Mouse (Mus musculus) right cerebral cortex, postnatal 14 days (tissue): ENCODE measurements at regions not wholly inside any gene's neighbourhood (a gene's known extent, or its start where the extent isn't known, plus 50 kb on each side); places are given as distances from the start of the nearest gene placed in this dataset.
"Not testable (repeated sequence)": the region's sequence is repeated elsewhere in the genome, so short reads cannot be mapped to it uniquely, and the experiment has no call there.

Experiments used
- DNase-seq: peaks from one replicate; pipeline ENCODE4 v3.0.0; 2022

DNA sequence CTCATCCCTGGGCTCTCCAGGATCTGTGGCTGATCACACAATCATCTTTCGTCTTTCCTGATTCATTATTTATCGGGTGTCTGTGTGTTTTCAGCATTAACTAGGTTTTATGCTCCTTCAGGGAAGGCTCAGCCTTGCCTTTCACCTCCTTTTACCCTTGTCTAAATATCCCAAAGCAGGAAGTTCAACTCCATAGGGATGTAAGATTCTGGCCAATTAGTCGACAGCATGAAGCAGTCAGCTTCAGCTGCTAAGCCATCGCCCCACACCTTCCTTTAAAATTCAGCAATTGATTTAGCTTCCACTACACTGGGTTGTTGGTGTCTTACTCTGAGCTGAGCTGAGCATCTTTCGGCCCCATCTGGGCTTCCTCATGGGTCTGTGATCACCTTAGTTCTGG is 230.9 kb upstream of the Dpp6 start:
- DNase-seq, result no peak

DNA sequence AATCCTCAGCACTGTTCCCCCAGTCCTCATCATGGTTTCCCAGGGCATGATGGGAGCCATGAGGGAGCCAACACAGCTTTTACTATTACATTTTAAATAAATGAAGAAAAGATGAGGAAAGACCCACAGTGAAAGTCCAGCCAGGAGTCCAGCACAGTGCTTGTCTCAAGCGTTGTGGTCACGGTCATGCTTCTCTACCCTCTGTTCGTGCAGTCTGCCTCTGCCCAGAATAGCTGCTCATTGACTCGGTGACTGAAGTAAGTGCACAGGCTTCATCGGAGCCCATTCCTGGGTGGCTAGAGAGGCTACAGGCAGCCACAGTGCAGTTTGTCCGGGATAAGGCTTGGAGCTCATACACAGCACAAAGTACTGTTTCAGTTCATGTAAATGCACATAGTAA is 226.1 kb upstream of the Dpp6 start:
- no peak for DNase-seq

DNA sequence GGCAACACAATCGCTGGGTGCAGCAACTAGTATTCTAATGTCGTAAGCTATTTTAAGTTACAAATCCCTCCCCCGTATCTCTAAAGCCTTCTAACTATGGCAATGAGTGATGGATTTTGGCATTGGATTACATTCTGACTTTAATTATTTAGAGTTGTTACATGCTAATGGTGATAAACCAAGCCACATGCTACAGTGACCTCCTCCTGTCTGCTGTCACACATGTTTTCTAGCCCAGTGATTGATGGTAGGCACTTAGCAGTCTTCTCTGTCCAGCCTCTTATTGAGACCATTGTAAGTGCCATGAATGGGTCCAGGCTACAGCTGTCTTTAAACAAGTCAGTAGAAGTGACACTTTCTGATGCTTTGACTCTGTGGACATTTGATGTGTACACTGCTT is 224.7 kb upstream of the Dpp6 start:
- no peak for DNase-seq

DNA sequence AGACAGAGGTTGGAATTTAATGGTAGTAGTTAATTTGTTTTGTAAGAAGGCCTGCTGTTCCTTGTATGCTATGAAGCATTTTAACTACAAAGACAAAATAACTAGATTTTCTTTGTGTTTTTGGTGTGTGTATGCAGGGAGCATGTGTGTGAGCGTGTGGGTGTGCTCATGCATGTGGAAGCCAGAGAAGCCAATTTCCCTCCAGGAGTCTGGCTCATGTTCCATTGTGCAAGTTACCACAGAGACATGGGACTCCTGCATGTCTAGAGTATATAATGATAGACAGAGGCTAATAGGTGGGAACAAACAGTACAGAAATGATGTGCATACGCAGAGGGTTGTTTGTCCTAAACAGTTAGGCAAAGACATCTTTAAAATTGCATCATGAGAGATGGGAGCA is 219.0 kb upstream of the Dpp6 start:
- DNase-seq, result no peak

DNA sequence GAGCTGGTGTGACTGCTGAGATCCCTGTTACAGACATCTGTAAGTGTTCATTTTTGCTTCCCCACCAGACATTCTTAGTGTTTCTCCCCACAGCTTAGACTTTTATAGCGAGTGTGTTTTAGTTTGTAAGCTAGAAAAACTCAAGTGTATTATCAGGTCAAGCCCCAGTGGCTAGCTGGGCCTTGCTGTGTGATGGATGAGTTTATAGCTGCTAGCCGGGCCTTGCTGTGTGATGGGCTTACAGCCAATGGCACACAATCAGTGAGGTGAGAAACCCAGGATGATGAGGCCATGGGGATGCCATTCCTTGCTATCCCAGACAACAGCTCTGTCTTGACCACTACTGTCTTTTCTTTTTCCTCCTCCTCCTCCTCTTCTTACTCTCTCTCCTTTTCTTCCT is 197.7 kb upstream of the Dpp6 start:
- no peak for DNase-seq

DNA sequence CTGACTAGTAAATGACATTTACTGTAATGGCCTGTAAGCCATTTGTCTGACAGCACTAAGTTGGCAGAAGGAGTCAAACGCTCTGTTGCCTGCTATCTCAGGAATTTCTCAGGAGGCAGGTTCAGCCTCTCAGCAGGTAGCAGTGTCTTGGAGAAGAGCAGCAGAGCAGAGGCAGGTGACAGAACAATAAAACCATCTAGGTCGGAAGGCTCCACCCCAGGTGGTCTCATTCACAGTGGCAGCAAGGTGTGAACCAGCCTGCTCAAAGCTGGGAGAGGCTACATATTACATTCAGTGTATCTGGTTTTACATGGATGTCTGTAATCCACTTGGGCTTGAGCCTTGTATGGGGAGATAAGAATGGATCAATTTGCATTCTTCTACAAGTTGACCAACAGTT is 194.9 kb upstream of the Dpp6 start:
- no peak for DNase-seq

DNA sequence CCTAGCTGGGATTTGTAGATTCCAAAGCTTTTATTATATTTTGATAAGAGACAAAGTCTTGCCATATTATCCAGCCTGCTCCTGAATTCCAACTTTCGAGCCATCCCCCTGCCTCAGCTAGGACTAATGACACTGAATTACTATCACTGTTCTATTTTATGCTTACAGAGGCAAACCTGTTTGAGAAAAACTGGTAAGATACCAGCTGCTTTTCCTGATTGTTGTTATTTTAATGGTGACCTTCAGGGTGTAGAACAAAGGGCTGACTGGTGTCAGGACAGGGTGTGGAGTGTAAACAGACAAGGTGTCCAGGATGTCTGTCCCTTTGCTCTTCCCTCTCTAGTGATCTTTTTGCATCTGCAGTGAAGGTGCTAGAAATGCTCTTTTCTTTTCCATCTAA is 145.5 kb upstream of the Dpp6 start:
- no peak for DNase-seq

DNA sequence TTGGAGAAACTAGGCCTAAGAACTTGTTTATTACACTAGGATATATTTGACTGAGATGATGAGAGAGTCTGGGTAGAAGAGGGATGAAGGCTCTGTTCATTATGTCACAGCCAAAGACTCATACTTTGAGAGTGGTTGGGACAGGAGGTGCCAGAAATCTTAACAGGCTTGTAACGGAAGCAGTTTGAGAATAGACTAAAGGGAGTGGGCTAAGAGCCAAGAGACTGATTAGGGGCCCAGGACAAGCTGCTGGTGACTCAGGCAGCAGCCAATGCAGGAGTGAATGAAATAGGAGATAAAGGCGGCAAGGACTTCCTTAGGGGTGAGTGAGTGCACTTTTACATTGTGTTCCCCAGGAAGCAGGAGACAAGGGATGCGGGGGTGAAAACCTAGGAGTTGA is 127.2 kb upstream of the Dpp6 start:
- DNase-seq, result no peak

DNA sequence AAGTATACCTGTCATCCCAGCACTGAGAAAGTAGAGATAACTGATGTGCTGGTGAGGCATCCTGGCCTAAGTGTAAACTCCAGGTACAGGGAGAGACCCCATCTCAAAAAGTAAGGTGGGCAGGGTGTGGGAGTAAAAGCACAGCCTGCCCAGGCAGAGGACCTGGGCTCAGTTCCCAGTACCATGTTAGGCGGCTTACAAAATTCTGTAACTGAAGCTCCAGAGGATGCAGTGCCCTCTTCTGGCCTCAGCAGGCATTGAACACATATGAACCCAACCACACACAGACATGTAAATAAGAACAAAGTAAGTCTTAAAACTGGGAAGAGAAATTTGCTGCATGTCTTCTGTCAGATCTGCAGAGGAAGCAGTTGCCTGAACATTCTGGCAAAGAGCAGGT is 125.9 kb upstream of the Dpp6 start:
- DNase-seq, result no peak

DNA sequence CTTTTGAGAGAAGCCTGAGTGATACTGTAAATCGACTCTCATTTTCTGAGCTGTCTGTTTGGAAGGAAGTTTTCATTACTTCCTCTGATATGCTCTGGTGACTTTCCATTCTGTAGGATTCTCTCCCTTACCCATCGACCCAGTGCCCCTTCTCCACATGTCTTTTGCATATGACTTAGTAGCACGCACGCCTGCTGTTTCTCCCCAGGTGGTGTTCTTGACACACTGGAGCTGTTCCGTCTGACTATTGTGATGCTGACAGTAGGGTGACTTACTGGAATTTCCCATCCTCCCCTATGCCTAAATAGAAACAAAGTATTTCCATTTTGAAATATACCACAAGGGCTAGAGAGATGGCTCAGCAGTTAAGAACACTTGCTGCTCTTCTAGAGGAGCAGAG is 125.0 kb upstream of the Dpp6 start:
- no peak for DNase-seq

DNA sequence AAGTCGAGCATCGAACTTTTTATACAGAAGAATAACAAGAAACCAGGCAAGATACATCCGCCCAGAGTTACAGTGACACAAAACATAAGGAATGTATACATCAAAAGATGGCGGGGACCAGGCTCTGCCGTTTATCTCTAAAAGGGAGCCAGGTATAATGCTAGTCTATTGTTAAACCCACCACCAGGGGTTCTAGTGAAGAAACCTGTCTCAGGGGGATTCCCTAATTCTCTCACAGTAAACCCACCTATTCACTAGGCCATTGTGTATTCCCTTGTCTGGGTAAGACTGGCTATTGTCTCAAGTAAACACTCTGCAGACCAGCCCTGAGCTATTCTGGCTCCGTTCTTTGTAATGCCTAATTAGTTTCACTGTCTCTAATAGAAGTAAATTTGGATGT is 113.4 kb upstream of the Dpp6 start:
- not testable (repeated sequence) for DNase-seq

DNA sequence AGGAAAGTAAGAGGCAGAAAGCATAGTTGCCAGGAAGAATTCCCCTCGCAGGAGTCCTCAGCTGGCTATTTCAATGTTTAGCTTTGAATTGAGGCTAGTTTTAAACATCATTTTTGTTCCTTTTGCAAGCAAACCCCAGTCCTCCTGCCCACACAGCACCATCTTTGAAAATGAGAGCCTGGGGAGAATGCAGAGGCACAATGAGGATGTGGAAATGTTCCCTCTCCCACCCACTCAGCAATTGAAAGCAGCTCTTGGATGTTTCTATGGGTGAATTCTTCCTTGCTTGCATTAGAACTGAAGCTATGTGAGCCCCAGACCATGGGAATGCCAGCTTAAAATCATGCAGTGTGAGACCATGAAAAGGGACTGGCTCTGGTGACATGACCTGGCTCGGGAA is 109.3 kb upstream of the Dpp6 start:
- DNase-seq, result peak; percentile 9

DNA sequence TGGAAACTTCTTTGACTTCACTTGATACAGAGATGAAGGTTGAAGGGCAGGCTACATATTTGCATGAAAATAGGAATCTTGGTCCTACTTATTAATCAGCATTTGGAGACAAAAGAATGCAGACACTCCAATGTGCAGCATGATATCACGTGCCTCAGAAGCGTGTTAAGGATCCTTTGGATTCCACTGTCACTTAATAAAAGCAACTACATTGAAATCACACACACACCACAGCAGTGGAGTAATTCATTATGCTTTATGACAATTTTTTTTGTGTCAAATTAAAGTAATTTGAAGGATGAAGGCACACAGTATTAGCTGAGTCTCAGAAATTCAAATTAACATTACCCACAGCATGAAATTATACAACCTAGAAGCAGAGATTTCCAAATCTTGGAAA is 92.5 kb upstream of the Dpp6 start:
- DNase-seq, result no peak

DNA sequence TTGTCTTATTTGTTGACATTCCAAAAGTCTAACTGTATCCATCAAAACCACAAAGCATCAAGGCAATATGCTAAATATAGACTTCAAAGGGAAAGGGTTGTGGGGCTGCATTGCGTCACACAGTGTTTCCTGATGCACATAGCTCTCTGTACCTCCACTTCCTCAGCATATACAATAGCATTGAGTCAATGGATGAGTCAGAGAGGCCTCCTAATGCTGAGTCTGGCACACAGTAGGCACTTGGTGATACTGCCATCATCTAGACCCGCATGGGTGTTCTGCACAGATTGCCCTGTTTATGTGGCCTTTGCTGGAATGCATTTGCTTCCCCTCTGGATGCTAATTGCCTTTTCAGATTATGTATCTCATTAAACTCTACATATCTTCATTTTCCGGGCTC is 91.0 kb upstream of the Dpp6 start:
- no peak for DNase-seq

DNA sequence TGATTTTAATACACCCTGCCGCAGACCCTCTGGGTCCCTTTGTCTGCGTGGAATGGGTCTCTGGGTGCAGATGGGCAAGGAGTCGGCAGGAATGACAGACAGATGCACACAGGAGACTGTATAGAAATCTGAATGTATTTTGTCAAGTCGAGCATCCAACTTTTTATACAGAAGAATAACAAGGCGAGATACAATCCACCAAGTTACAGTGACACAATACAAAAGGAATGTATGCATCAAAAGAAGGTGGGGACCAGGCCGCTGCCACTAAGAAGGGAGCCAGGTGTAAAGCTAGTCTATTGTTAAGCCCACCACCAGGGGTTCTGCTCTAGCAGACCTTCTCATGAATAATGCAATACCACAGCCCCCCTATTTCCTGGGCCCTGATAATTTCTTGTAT is 65.8 kb upstream of the Dpp6 start:
- not testable (repeated sequence) for DNase-seq

DNA sequence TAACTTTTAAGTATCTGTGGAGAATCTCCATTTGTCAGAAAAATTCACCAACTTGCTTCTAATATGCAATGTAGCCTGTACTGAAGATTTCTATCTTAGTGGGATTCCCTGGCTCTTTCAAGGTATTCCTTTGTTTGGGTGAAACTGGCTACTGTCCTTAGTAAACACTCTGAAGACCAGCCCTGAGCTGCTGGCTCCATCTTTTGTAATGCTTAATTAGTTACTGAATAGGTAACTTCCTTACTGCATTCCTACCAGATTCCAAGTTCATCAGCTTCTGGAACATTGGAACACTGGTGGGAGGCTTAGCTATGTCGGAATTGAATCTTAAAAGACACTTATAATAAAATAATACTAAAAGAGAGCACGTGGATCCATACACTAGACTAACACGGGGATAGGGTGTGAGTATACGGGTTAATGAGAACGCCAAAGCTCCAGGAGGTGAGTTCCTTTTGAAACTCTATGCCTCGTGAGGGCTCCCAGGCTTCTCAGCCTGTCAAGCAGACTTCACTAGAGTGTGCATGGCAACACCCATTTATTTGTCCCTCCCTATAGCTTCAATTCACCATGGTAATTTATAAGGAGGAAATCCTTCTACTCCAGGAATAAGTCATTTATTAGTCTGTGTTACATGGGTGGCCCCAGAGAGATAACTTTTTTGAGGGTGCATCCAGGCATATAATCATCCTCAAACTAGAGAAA is 65.2 kb upstream of the Dpp6 start:
- DNase-seq, result not testable (repeated sequence)

DNA sequence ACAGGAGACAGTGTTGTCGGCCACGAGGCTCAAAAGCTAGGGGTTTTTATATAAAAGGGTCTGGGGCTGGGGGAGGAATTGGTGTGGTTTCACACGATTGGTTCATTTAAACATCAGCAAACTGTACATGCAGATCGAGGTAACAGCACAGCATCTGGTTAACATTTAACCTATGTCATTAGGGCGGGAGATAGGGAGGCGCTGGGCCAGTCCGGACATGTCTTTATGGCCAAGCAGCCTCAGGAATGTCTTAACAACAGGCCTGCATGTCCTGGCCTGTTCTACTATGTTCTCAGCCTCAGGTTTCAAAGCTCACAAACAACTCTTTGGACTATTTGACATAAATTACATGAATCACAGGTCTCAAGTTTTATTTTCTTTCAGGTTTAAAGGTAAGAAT is 62.9 kb upstream of the Dpp6 start:
- DNase-seq, result not testable (repeated sequence)
